Mouse (Mus musculus) right cerebral cortex, postnatal 14 days (tissue): ENCODE data around the gene Crnkl1.

Experiments
- DNase-seq: peaks from one replicate; pipeline ENCODE4 v3.0.0; 2022

Crnkl1 gene

GRCm38 (mm10) chr2:145934339-145935231 is at the start of gene Crnkl1, which contains the start of gene Cfap61:
Gene Crnkl1 (minus strand): TSS chr2:145935014.
Gene Cfap61 (plus strand): TSS chr2:145934784.
- DNase-seq = peak; percentile 91

- DNase-seq = no peak
Measured at GRCm38 (mm10) chr2:145982317-145983045, 47.7 kb upstream of the Crnkl1 start.

GRCm38 (mm10) chr2:145981699-145982112 is 46.9 kb upstream of the Crnkl1 start:
- DNase-seq = no peak

GRCm38 (mm10) chr2:145980881-145981280 is 46.1 kb upstream of the Crnkl1 start:
- no peak for DNase-seq

GRCm38 (mm10) chr2:145979616-145980015 is 44.8 kb upstream of the Crnkl1 start:
- no peak for DNase-seq

GRCm38 (mm10) chr2:145972571-145972970 is 37.8 kb upstream of the Crnkl1 start:
- DNase-seq = no peak

GRCm38 (mm10) chr2:145971237-145972010 is 36.6 kb upstream of the Crnkl1 start:
- no peak for DNase-seq

GRCm38 (mm10) chr2:145970751-145971150 is 35.9 kb upstream of the Crnkl1 start:
- DNase-seq = no peak

GRCm38 (mm10) chr2:145961861-145962260 is 27.0 kb upstream of the Crnkl1 start:
- no peak for DNase-seq

GRCm38 (mm10) chr2:145958551-145958950 is 23.7 kb upstream of the Crnkl1 start:
- DNase-seq = no peak

GRCm38 (mm10) chr2:145958097-145958496 is 23.3 kb upstream of the Crnkl1 start:
- DNase-seq = no peak

GRCm38 (mm10) chr2:145957450-145957849 is 22.6 kb upstream of the Crnkl1 start:
- no peak for DNase-seq

- no peak for DNase-seq
Measured at GRCm38 (mm10) chr2:145956318-145956717, 21.5 kb upstream of the Crnkl1 start.

GRCm38 (mm10) chr2:145955844-145956243 is 21.0 kb upstream of the Crnkl1 start:
- DNase-seq = no peak

GRCm38 (mm10) chr2:145952726-145953125 is 17.9 kb upstream of the Crnkl1 start:
- DNase-seq = no peak

- no peak for DNase-seq
Measured at GRCm38 (mm10) chr2:145950239-145950638, 15.4 kb upstream of the Crnkl1 start.

- no peak for DNase-seq
Measured at GRCm38 (mm10) chr2:145949475-145950068, 14.8 kb upstream of the Crnkl1 start.

- DNase-seq = no peak
Measured at GRCm38 (mm10) chr2:145948402-145948954, 13.7 kb upstream of the Crnkl1 start.

GRCm38 (mm10) chr2:145944286-145944685 is 9.5 kb upstream of the Crnkl1 start:
- DNase-seq = no peak

- no peak for DNase-seq
Measured at GRCm38 (mm10) chr2:145941403-145941802, 6.6 kb upstream of the Crnkl1 start.

GRCm38 (mm10) chr2:145936975-145937374 is 2.2 kb upstream of the Crnkl1 start:
- DNase-seq = no peak

- no peak for DNase-seq
Measured at GRCm38 (mm10) chr2:145920941-145921650, 13.7 kb downstream of the Crnkl1 start.
